Mouse (Mus musculus) natural killer cell, adult 2 months (primary cell): ENCODE results near the gene Carns1.

Experiments used
- DNase-seq, 2 experiments: peaks; one replicate each; pipeline ENCODE4 v3.0.0; 2022; ENCODE audit warnings: low spot score in 2 of 2

Carns1 gene

GRCm38 (mm10) chr19:4171393-4172290 lies 3.6 kb downstream of the Carns1 start:
- no peak for DNase-seq

DNA sequence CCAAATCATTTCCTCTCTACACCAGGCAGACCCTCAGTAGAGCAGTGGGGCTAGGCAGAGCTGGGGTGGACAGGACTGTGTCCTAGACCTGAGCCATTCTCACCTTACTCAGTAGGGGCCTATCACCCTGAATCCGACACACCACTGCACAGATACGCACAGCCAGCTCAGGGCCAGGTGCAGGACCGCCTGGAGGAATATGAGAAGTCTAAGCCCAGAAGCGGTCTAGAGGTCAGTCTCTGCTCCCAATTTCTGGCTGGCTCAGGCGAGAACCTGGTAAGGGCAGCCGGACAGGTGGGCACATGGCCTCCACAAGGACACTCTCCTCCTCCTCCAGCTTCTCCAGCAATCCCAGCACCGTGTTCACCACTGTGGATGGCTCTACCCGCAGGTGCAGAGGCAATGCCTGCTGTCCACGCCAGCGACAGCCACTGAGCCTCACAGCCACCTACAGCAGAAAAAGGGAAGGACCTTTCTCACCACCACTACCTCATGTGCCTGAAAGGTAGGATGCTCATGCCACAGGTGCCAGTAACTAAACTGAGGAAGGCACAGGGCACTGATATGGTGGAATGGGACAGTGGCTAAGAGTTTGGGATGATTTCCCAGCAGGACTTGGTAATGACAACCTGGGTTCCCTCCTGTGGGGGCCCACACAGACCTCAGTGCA lies 4.4 kb downstream of the Carns1 start:
- DNase-seq, result no peak

- DNase-seq, result no peak
These were observed 5.5 kb downstream of the Carns1 start for GRCm38 (mm10) chr19:4169810-4170209.

- DNase-seq, result peak; percentile 99
These were observed 5.9 kb downstream of the Carns1 start for GRCm38 (mm10) chr19:4169378-4169784.

GRCm38 (mm10) chr19:4166678-4167476 lies 8.4 kb downstream of the Carns1 start:
- DNase-seq, result no peak

DNA sequence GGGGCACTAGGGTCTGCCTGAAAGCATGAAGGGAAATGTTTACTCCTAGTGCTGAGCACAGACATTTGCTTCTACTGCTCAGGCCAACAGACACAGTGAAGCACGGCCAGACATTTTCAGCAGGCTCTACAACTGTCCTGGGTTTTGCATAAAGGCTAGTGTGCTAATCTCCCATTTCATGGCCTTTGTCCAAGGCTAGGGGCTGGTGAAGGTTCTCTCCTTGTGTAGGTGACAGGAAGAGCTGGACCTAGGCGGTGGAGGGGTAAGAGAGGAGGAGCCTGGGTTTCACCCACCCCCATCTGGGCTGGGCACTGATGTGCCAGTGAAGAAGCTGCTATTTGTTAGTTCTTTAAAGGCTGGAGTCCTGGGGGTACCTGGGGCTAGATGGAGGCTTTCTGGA lies 10.6 kb downstream of the Carns1 start:
- no peak for DNase-seq

DNA sequence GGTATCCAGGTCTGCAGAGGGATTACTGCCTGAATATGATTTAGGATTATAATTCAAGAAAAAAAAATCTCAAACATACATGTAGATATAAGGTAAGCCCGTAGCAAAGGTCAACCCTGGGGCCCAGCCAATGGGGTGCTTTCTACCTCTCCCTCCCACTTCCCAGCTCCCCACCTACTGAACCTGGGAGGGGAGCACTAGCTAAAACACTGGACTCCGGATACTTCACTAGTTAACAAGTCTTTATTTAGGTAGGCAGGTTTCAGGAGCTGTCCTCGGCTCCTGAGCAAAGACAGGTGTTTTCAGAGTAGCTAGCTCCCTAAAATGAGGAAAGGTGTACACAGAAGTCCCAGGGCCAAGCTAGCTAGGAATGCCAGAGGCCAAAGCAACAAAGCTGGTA lies 11.2 kb downstream of the Carns1 start:
- no peak for DNase-seq

DNA sequence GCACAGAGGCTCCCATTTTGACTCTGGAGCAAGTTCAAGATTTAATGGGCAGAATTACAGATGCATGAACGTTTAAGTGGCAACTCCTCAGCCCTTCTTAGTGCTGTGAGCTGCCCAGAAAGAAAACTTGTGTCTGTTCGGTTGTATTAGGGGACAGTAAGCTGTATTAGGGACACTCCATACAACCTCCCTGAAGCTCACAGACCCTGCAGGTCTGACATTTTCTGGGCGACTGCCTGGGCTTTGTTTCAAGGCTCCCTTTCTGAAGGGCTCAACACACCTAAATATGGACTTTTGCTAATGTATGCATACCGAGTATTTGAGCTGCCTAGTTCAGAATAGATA lies 11.8 kb downstream of the Carns1 start:
- no peak for DNase-seq

GRCm38 (mm10) chr19:4162646-4163542 lies 12.4 kb downstream of the Carns1 start, which contains the start of gene Rps6kb2:
TSS of gene Rps6kb2 (minus strand) at chr19:4163354.
- peak; percentile 90 to 94 for DNase-seq

- no peak for DNase-seq
These were observed 16.2 kb downstream of the Carns1 start for GRCm38 (mm10) chr19:4159049-4159448.

- no peak for DNase-seq
These were observed 18.5 kb downstream of the Carns1 start for GRCm38 (mm10) chr19:4156771-4157170.

GRCm38 (mm10) chr19:4156073-4156579 lies 19.2 kb downstream of the Carns1 start:
- no peak for DNase-seq

- DNase-seq, result peak in 1 of 2 experiments; percentile 54
These were observed 19.8 kb downstream of the Carns1 start for GRCm38 (mm10) chr19:4155223-4156072.

- peak; percentile 60 to 61 for DNase-seq
These were observed 20.6 kb downstream of the Carns1 start for GRCm38 (mm10) chr19:4154437-4155222.

- no peak for DNase-seq
These were observed 22.0 kb downstream of the Carns1 start, which contains the start of gene Ptprcap for GRCm38 (mm10) chr19:4153232-4153654. TSS of gene Ptprcap (plus strand) at chr19:4153604.

GRCm38 (mm10) chr19:4152445-4153231 lies 22.6 kb downstream of the Carns1 start:
- no peak for DNase-seq

DNA sequence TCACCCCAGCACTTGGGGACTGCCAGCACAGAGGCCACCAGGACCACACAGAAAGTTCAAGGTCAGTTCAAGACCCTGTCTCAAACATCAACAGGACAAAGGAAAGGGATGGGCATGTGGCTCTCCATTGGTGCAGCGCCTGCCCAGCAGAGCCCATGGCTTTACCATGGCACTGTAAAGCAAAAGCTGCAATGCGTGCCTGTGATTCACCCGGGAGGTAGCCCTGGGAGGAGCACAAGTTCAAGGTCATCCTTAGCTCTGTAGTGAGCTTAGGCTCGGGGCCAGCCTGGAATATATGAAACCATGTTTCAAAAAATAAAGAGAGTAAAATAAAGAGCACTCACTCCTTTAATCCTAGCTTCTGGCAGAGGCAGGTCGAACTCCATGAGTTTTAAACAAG lies 23.4 kb downstream of the Carns1 start:
- no peak for DNase-seq

- DNase-seq, result no peak
These were observed 23.8 kb downstream of the Carns1 start for GRCm38 (mm10) chr19:4151488-4151860.
